Mouse (Mus musculus) embryonic fibroblast, embryonic 13.5 days (primary cell): ENCODE measurements around the gene Ddx6. TPM values are rescaled to one million over a fixed set of nuclear protein-coding genes. Genes with fewer than 3 reads are reported as not detected.

Experiments used
- H3K27ac ChIP-seq: 2 replicates; pipeline ENCODE4 v1.5.1; 2012; ENCODE audit warnings: low read length, control low read depth, inconsistent platforms; ENCODE audit not compliant: insufficient read depth
- H3K4me1 ChIP-seq: 2 replicates; pipeline ENCODE4 v1.6.1; 2011; ENCODE audit warnings: low read length; ENCODE audit not compliant: control insufficient read depth, insufficient read depth
- H3K4me3 ChIP-seq: 2 replicates; pipeline ENCODE4 v1.5.1; 2011; ENCODE audit warnings: mild to moderate bottlenecking, control low read depth, low read length; ENCODE audit not compliant: insufficient read depth
- CTCF ChIP-seq: IDR thresholded peaks from 2 replicates; pipeline ENCODE4 v1.5.1; 2011; ENCODE audit warnings: mild to moderate bottlenecking, control low read depth, low read length, moderate library complexity, borderline replicate concordance; ENCODE audit not compliant: insufficient read depth
- POLR2A ChIP-seq: IDR thresholded peaks from 2 replicates; pipeline ENCODE4 v1.6.1; 2011; ENCODE audit warnings: low read depth, mild to moderate bottlenecking, control low read depth, low read length, moderate library complexity
- polyA plus RNA-seq: library from polyadenylated mRNA; stranded (reverse); fragments of >200 nt; gene quantifications from 2 replicates; pipeline ENCODE4 v1.2.4, GENCODE M21; 2011; ENCODE audit warnings: low read depth; ENCODE audit not compliant: missing spikeins, insufficient read length

Gene Ddx6
- polyA plus RNA-seq, 1 experiment: 164 TPM

DNA sequence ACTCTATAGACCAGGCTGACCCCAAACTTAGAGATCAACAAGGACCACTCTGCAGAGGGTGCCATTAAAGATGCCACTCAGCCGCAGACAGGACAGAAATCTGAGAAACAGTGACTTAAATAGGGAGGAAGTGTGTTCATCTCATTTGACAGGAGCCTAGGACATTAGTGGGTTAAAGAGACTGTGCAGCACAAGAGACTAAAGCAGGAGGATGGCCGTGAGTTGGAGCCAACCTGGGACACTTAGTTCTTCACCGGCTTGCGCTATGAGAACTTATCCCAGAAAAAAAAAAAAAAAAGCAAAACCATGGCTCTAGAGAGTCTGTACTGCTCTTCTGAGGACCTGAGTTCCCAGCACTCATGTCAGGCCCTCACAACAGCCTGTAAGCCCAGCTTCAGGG is 43.0 kb downstream of the Ddx6 start:
- TF ChIP-seq POLR2A (no peak), CTCF (no peak)
- H3K4me3 ChIP-seq: no peak overlapping the region
- no peak overlapping the region for H3K27ac ChIP-seq
- H3K4me1 ChIP-seq: no peaks in the 10 kb centered on the region

- Histone ChIP-seq H3K4me3 (no peak overlapping the region), H3K4me1 (no peaks in the 10 kb centered on the region), H3K27ac (no peak overlapping the region)
- TF ChIP-seq POLR2A: no peak
- no peak for TF ChIP-seq CTCF
Measured at GRCm38 (mm10) chr9:44648881-44649281, 44.2 kb downstream of the Ddx6 start.

GRCm38 (mm10) chr9:44652027-44652426 is 47.3 kb downstream of the Ddx6 start:
- no peak overlapping the region for H3K27ac ChIP-seq
- TF ChIP-seq CTCF (peak; percentile 73), POLR2A (no peak)
- H3K4me1 ChIP-seq: no peaks in the 10 kb centered on the region
- no peak overlapping the region for H3K4me3 ChIP-seq

DNA sequence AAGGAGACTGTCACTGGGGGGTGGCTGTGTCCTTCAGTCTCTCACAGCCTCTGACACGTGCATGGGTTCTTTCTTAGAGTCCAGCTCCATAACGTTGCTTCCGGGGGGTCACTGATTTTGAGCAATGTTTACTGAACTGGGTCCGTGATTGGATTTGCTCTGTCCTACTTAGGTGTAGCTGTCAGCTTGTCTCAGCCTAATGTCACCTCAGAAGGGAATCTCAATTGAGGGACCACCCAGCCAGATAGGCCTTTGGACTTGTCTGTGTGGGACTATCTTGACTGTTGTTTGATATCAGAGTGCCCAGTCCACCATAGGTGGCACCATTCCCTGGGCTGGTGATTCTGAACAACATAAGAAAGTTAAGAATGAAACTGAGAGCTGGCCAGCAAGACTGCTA is 49.2 kb downstream of the Ddx6 start:
- Histone ChIP-seq H3K4me1 (no peaks in the 10 kb centered on the region), H3K4me3 (no peak overlapping the region), H3K27ac (no peak overlapping the region)
- no peak for TF ChIP-seq CTCF
- no peak for TF ChIP-seq POLR2A

DNA sequence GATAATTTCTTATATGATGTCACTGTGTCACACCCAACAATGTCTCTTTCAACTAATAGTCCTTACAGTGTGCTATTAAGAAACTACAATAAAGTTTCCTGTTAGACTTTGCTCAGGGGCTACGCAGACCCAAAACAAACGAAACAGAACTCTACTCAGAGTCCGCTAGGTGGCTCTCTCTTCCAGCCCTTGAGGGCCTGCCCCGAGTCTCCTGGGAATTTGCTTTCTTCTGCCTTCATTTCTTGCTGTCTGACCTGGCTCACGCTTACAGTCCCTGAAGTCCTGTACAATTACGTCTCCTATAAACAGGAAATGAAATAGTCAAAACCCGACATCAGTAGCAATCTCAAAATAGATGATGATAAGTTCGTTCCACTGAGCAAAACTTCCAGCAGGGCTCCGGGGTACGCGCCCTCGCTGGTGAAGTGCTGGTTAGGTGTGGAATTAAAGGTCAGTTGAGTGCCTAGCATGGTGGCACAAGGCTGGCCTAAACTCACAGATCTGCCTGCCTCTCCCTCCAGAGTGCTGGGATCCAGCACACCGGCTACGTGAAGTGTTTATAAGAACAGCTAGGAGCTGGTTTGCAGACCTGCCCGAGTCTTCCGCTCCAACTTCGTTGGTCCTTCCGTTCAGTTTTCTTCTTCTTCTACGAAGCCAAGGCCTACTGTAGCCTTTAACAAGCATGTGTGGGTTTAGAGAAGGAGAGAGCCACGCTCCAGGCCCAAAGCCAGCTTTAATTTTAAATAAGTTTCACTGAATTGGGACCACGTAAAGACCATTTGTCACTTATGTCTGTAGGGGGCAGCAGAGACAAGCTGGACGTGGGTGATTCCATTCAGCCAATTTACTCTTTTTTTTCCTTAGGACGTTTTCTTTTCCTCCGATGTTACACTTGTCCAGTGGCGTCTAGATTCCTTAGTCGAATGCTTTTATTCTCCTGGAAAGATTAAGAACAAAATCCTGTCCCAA is 50.7 kb downstream of the Ddx6 start:
- Histone ChIP-seq H3K4me1 (no peaks in the 10 kb centered on the region), H3K4me3 (no peak overlapping the region), H3K27ac (peak overlapping the region; percentile 2; the same call in 1 of the 2 replicates)
- no peak for TF ChIP-seq POLR2A
- TF ChIP-seq CTCF: no peak

DNA sequence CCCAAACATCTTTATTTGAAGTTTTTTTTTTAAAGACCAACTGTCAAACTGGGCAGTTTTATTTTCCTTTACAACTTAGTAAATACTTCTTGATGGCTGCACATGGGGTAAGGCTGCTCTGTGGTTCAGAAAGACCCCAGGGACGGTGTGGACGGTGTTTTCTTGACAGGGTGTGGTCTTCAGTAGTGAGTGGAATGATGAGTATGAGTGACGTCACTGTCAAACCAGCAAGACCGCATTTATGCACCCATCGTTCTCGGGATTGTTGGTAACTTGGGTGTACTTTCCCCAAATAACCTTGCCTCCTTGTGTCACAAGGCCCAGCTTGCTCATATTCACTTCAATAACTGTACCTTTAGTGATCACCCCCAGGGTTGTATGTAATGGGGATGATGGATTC is 59.0 kb downstream of the Ddx6 start:
- Histone ChIP-seq H3K4me3 (no peak overlapping the region), H3K4me1 (no peaks in the 10 kb centered on the region), H3K27ac (no peak overlapping the region)
- no peak for TF ChIP-seq POLR2A

GRCm38 (mm10) chr9:44671416-44671815 is 66.7 kb downstream of the Ddx6 start:
- H3K4me1 ChIP-seq: no peaks in the 10 kb centered on the region
- TF ChIP-seq POLR2A (no peak), CTCF (no peak)
- no peak overlapping the region for H3K27ac ChIP-seq
- H3K4me3 ChIP-seq: no peak overlapping the region

DNA sequence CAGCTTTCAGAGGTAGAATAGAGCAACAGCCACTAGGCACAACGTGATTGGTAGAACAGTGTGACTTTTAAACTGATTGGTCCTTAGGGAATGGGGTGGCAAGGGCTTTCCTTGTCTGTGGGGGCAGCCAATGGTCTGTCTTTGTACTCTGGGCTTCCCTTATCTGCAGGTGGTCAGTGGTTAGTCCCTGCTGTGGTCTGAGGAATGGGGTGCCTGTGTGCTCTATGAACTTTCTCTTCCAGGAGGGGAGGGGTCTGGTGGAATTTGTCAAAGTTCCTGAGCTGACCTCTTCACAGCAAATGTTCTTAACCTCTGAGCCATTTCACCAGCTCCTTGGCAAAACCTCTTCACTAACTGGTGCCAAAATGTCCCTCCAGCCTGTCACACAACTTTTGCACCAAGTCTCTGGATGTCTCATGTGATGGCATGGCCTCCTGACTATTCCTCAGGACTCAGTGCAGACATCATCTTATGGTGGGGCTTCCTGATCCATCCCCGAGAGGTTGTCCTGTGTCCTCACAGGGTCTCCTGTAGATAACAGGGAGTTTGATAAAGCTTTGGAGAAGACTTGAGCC is 67.7 kb downstream of the Ddx6 start:
- Histone ChIP-seq H3K4me3 (no peak overlapping the region), H3K27ac (no peak overlapping the region), H3K4me1 (no peaks in the 10 kb centered on the region)
- no peak for TF ChIP-seq CTCF
- no peak for TF ChIP-seq POLR2A

GRCm38 (mm10) chr9:44673005-44673404 is 68.3 kb downstream of the Ddx6 start, which contains the start of gene Treh:
Gene Treh, plus strand, starts transcription at chr9:44673233.
- Histone ChIP-seq H3K4me1 (no peaks in the 10 kb centered on the region), H3K27ac (no peak within 1 kb of the TSS), H3K4me3 (no peak within 1 kb of the TSS)
- no peak for TF ChIP-seq CTCF
- TF ChIP-seq POLR2A: no peak

- Histone ChIP-seq H3K4me3 (no peak overlapping the region), H3K27ac (no peak overlapping the region), H3K4me1 (no peaks in the 10 kb centered on the region)
- no peak for TF ChIP-seq CTCF
- no peak for TF ChIP-seq POLR2A
Measured at GRCm38 (mm10) chr9:44678288-44678871, 73.7 kb downstream of the Ddx6 start.
